Mouse (Mus musculus): ENCODE measurements around the gene Hddc3.

DNA sequence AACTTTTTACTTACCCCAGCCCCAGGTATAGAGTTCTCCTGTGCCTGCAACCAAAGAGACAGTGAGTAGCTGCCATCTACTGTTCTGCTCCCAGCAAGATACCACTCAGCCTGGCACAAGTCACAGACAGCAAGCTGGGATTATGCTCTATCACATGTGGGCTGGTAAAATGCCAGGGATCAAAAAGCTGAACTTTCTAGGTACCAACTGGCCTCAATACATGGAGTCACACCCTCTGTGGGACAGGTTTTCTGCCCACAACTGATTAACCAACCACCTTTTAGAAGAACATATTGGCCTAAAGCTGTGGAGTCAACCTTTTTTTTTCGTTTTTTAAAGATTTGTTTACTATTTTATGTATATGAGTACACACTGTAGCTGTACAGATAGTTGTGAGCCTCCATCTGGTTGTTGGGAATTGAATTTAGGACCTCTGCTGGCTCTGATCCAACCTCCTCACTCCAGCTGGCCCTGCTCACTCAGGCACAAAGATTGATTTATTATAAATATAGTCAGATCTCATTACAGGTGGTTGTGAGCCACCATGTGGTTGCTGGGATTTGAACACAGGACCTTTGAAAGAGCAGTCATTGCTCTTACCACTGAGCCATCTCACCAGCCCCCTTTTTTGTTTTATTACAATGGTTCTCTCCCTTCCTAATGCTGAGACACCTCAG, 25.3 kb upstream of the Hddc3 start:
- TF ChIP-seq CTCF (IDR thresholded peaks at IDR 0.05; ENCODE audit: borderline replicate concordance, control insufficient read depth, extremely low read depth, insufficient read depth, low read length, poor library complexity) (no peak), POLR2A (IDR thresholded peaks at IDR 0.05; ENCODE audit: control insufficient read depth, extremely low read depth, insufficient read depth, low read length, poor library complexity) (no peak)

Data from thymus, adult 2 months (tissue).